8 mouse cellular contexts compared by ENCODE assay signal in the genomic region with DNA sequence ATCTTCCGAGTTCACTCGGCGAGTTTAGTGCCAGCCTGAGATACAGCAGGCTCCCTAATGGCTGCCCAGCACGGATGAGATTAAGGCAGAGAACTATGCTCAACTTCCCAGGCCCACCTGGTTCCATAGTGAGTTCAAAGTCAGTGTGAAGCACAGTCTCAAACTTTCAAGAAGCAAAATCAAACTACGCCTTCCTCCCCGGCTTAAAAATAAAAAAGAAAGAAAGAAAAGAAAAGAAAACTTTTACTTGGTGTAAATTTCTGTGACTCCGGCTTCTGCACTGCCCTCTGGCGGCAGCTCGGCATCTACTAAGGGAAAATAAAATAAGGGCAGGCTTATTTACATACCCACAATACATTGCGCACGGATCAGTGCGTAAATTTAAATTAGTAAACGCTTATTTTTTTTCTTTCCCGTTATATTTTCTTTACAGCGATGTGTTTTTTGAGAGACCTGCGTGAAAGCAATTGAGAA. TPM values are rescaled to one million over a fixed set of nuclear protein-coding genes. Genes with fewer than 3 reads are reported as not detected.
DNase-seq lines count a peak whose midpoint lies in the region; ATAC-seq and TF ChIP-seq lines count a peak whose summit lies in the region.

No protein-coding gene starts in this region.

- no peaks in the 10 kb centered on the region for H3K9me3 ChIP-seq in intestine, postnatal 0 days (ENCODE audit: control insufficient read depth)
- no peaks in the 10 kb centered on the region for H3K9me3 ChIP-seq in midbrain, embryonic 11.5 days (ENCODE audit: control insufficient read depth, low read length)

- peak; percentile 61 for DNase-seq in adrenal gland, adult 8-10 months
- peak; percentile 90 for DNase-seq in embryo, embryonic 11 days
- DNase-seq in gastrocnemius, postnatal 4 days (ENCODE audit: low spot score in 2 of 2): peak; percentile 51 to 87
- peak; percentile 88 for DNase-seq in left cerebral cortex, postnatal 4 days
- DNase-seq in midbrain, embryonic 11.5 days (ENCODE audit: low spot score, missing footprints): peak; percentile 98
- DNase-seq in right cerebral cortex, postnatal 4 days: peak; percentile 94
- peak; percentile 87 for DNase-seq in yolk sac, embryonic 10.5 days (ENCODE audit: low spot score)

- H3K27me3 ChIP-seq in intestine, postnatal 0 days (replicated peaks; ENCODE audit: control insufficient read depth, insufficient read depth, low read length): no peaks in the 10 kb centered on the region
- H3K27me3 ChIP-seq in midbrain, embryonic 11.5 days (ENCODE audit: control insufficient read depth, insufficient read depth, low read length): no peaks in the 10 kb centered on the region

- intact Hi-C loops in left cerebral cortex, postnatal 4 days (cut with DNase I): no loop called here

- under 1% methylated on average over 16 of the region's 16 CpGs for WGBS in intestine, postnatal 0 days
- 3% methylated on average over 16 of the region's 16 CpGs for WGBS in midbrain, embryonic 11.5 days

- H3K27ac ChIP-seq in intestine, postnatal 0 days (ENCODE audit: low read depth, low read length): peak overlapping the region; percentile 54; the same call in 1 of the 2 replicates
- peak overlapping the region; percentile 50 for H3K27ac ChIP-seq in midbrain, embryonic 11.5 days (ENCODE audit: low read depth, low read length)

- peak overlapping the region; percentile 59 for H3K4me2 ChIP-seq in intestine, postnatal 0 days (replicated peaks; ENCODE audit: low read depth)
- peak overlapping the region; percentile 34 for H3K4me2 ChIP-seq in midbrain, embryonic 11.5 days

- peak; percentile 80 for TF ChIP-seq CTCF in intestine, postnatal 0 days (IDR thresholded peaks at IDR 0.05; ENCODE audit: low read depth)

- ATAC-seq in intestine, postnatal 0 days: peak; percentile 75
- peak; percentile 82 for ATAC-seq in midbrain, embryonic 11.5 days (ENCODE audit: low FRiP score)

- peak overlapping the region; percentile 50 for H3K9ac ChIP-seq in intestine, postnatal 0 days (ENCODE audit: low read depth, low read length)
- peak overlapping the region; percentile 54 for H3K9ac ChIP-seq in midbrain, embryonic 11.5 days (ENCODE audit: low read length)

- peak overlapping the region; percentile 38 for H3K4me3 ChIP-seq in intestine, postnatal 0 days (ENCODE audit: low read depth, low read length)
- H3K4me3 ChIP-seq in midbrain, embryonic 11.5 days (ENCODE audit: low read depth, low read length): 0 out of 2 replicates have a peak overlapping the region, but pooled peaks have one; percentile 13

- no peaks in the 10 kb centered on the region for H3K36me3 ChIP-seq in intestine, postnatal 0 days (ENCODE audit: control insufficient read depth, insufficient read depth)
- H3K36me3 ChIP-seq in midbrain, embryonic 11.5 days (ENCODE audit: control insufficient read depth, insufficient read depth, low read length): no peaks in the 10 kb centered on the region

- H3K4me1 ChIP-seq in intestine, postnatal 0 days (replicated peaks; ENCODE audit: control insufficient read depth, insufficient read depth, low read length): no peaks in the 10 kb centered on the region
- no peaks in the 10 kb centered on the region for H3K4me1 ChIP-seq in midbrain, embryonic 11.5 days (ENCODE audit: control insufficient read depth, insufficient read depth, low read length)

RNA-seq across cellular contexts. Expression of gene Kif2c, which starts 7.0 kb away (rescaled TPM):
- 1 to 10 TPM in 1 of 4 experiments, under 1 TPM in 3; 0.87 to 1.1 (median 0.93) TPM for total RNA-seq in adrenal gland, adult 8-10 months (2022)
- 10 to 100 TPM in 1 of 2 experiments, 1 to 10 TPM in 1; 9.6 to 10.9 TPM for total RNA-seq in gastrocnemius, postnatal 4 days (2021)
- 6.8 and 7.9 TPM in 2 replicates for polyA plus RNA-seq in intestine, postnatal 0 days (2015; fragmentation: Nextera tagmentation; extraction: Ambion mirVana)
- 1 to 10 TPM; 4.0 to 5.0 TPM for total RNA-seq in left cerebral cortex, postnatal 4 days (2021)
- 103 and 104 TPM in 2 replicates for polyA plus RNA-seq in midbrain, embryonic 11.5 days (2014; fragmentation: Nextera tagmentation; extraction: Ambion mirVana)

RNA-seq across cellular contexts. Expression of gene Rps8, which starts 33.4 kb away (rescaled TPM):
- total RNA-seq in adrenal gland, adult 8-10 months (2022): 1,000 to 10,000 TPM in 2 of 4 experiments, 100 to 1,000 TPM in 2; 974 to 1,059 (median 1,012) TPM
- 1,000 to 10,000 TPM; 1,262 to 1,321 TPM for total RNA-seq in gastrocnemius, postnatal 4 days (2021)
- 563 and 564 TPM in 2 replicates for polyA plus RNA-seq in intestine, postnatal 0 days (2015; fragmentation: Nextera tagmentation; extraction: Ambion mirVana)
- total RNA-seq in left cerebral cortex, postnatal 4 days (2021): 100 to 1,000 TPM; 774 to 852 TPM
- polyA plus RNA-seq in midbrain, embryonic 11.5 days (2014; fragmentation: Nextera tagmentation; extraction: Ambion mirVana): 780 and 794 TPM in 2 replicates

RNA-seq across cellular contexts. Expression of gene Plk3, which starts 55.7 kb away (rescaled TPM):
- total RNA-seq in adrenal gland, adult 8-10 months (2022): 10 to 100 TPM in 1 of 4 experiments, 1 to 10 TPM in 3; 4.5 to 18.0 (median 5.8) TPM
- 1 to 10 TPM; 2.3 to 3.6 TPM for total RNA-seq in gastrocnemius, postnatal 4 days (2021)
- polyA plus RNA-seq in intestine, postnatal 0 days (2015; fragmentation: Nextera tagmentation; extraction: Ambion mirVana): 5.3 and 7.0 TPM in 2 replicates
- 10 to 100 TPM; 19.4 to 21.4 TPM for total RNA-seq in left cerebral cortex, postnatal 4 days (2021)
- polyA plus RNA-seq in midbrain, embryonic 11.5 days (2014; fragmentation: Nextera tagmentation; extraction: Ambion mirVana): 28.0 and 32.8 TPM in 2 replicates

Comparison
In these comparisons a context has a peak if more than half of its experiments do, and no peak if none do; other contexts are left out.
1. Peak in every context shown above with its lines: DNase-seq, ATAC-seq, H3K4me3 ChIP-seq and H3K27ac ChIP-seq.